Mouse (Mus musculus) liver, embryonic 11.5 days (tissue): Measurements from ENCODE around the gene DXBay18. TPM values are rescaled to one million over a fixed set of nuclear protein-coding genes. Genes with fewer than 3 reads are reported as not detected.

Source experiments
- polyA plus RNA-seq: library from polyadenylated mRNA; unstranded; fragments of >200 nt; fragmentation: Nextera tagmentation; extraction: Ambion mirVana; gene quantifications from 2 replicates; pipeline ENCODE4 v1.2.1, GENCODE M21; 2014

Gene DXBay18
- polyA plus RNA-seq, 1 experiment from 2014 or later: not detected

Other genes starting within 250 kb of the DXBay18 start
- gene Cetn2, start 231.0 kb downstream of the DXBay18 start, polyA plus RNA-seq: 74.3 and 77.2 TPM in 2 replicates
- 29.6 and 32.2 TPM in 2 replicates for gene Nsdhl, start 230.9 kb downstream of the DXBay18 start, polyA plus RNA-seq
- gene Zfp185, start 162.1 kb downstream of the DXBay18 start, polyA plus RNA-seq: 2.0 and 2.4 TPM in 2 replicates
- gene Pnma5, start 112.3 kb downstream of the DXBay18 start, polyA plus RNA-seq: not detected in 2 replicates
- not detected in 2 replicates for gene Pnma3, start 84.7 kb downstream of the DXBay18 start, polyA plus RNA-seq
- 1.2 and 1.9 TPM in 2 replicates for gene Xlr4a, start 67.0 kb downstream of the DXBay18 start, polyA plus RNA-seq
- 4.3 and 4.5 TPM in 2 replicates for gene Xlr3a, start 52.4 kb downstream of the DXBay18 start, polyA plus RNA-seq
- gene Gm14685, start 32.4 kb downstream of the DXBay18 start, polyA plus RNA-seq: 0.13 TPM in 1 of 2 replicates, not detected in the other
- not detected in 2 replicates for gene Xlr5b, start 654 bp downstream of the DXBay18 start, polyA plus RNA-seq
- gene Spin2d, start 27.5 kb upstream of the DXBay18 start, polyA plus RNA-seq: not detected in 2 replicates
- gene Xlr3b, start 42.8 kb upstream of the DXBay18 start, polyA plus RNA-seq: 5.2 and 8.1 TPM in 2 replicates
- gene Xlr4b, start 64.9 kb upstream of the DXBay18 start, polyA plus RNA-seq: 3.3 and 3.8 TPM in 2 replicates
- 6.2 and 6.5 TPM in 2 replicates for gene F8a, start 78.8 kb upstream of the DXBay18 start, polyA plus RNA-seq
- 0.53 and 1.2 TPM in 2 replicates for gene Xlr4c, start 93.7 kb upstream of the DXBay18 start, polyA plus RNA-seq
- gene Xlr3c, start 115.9 kb upstream of the DXBay18 start, polyA plus RNA-seq: not detected in 2 replicates
- gene Xlr5a, start 143.5 kb upstream of the DXBay18 start, polyA plus RNA-seq: not detected in 2 replicates
- not detected in 2 replicates for gene Xlr5c, start 143.5 kb upstream of the DXBay18 start, polyA plus RNA-seq
- gene Gm45015, start 187.4 kb upstream of the DXBay18 start, polyA plus RNA-seq: not detected in 2 replicates
- gene Zfp275, start 193.2 kb upstream of the DXBay18 start, polyA plus RNA-seq: 8.4 TPM in 2 replicates
- not detected in 2 replicates for gene Gm18336, start 249.3 kb upstream of the DXBay18 start, polyA plus RNA-seq